Mouse (Mus musculus) liver, postnatal 0 days (tissue): ENCODE data around the gene Pcdh15.

Source experiments
- CTCF ChIP-seq: sonication (generic); IDR thresholded peaks from 2 replicates; pipeline ENCODE4 v1.5.1; 2016; ENCODE audit warnings: antibody characterized with exemption, low read depth
- EP300 ChIP-seq: IDR thresholded peaks from 2 replicates; pipeline ENCODE4 v1.6.1; 2016; ENCODE audit warnings: antibody characterized with exemption, low read depth, mild to moderate bottlenecking

DNA sequence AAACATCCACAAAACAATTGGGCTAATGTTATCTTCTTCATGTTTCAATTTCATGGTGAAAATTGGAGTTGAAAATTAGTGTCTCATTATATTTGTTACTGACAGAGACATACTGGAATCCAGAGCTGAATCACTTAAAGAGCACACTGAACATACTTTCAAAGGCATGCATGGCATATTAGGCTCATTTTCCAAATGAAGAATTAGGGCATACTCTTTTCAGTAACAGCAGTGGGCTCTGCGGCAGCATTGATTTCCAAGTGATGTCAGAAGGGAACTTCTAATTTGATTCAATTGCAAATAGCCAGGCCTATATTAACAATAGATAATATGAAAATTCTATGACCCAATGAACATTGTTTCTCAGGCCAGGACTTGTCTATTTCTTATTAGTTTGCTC is 568.4 kb downstream of the Pcdh15 start:
- TF ChIP-seq CTCF, result no peak
- no peak for TF ChIP-seq EP300
